ENCODE assay signal across 10 mouse cellular contexts in the genomic region with DNA sequence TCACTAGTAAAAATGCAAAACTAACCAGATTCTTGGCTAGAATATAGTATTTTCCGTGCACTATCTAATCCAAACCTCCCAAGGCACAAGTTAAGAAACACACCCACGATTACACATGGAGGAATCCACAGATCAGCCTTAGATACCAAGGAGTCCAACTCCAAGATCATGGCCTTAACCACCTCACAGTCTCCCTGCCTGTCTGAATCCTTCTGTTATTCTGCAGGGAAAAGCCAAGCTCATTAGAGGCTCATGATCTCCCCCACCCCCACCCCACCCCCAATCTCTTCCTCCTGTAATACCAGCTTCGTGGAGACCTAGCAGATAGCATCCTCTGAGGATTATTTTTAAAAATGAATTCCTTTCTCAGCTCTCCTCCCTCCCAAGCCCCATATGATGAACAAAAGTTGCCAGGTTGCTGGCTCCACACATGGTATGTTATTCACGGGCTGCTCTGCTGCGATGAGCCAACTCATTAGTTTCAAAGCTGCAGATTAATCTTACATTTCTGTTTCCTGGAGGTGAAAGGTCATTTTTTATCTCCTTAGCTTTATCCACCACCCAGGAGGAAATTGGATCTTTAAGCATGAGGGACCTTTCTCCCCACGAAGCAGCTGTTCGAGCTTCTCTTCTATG. TPM values are rescaled to one million over a fixed set of nuclear protein-coding genes. Genes with fewer than 3 reads are reported as not detected.
DNase-seq lines count a peak whose midpoint lies in the region; ATAC-seq and TF ChIP-seq lines count a peak whose summit lies in the region.
"Had no signal": no experiment of that assay in that cellular context is flagged by ENCODE, and none has a peak within 500 bp of the region (broad histone marks: within the 10 kb centered on the region; RNA-seq: fewer than 3 reads in every experiment).

No protein-coding gene starts in this region.

- peak; percentile 35 for DNase-seq in embryo, embryonic 10 days (ENCODE audit: low spot score)
- DNase-seq in embryo, embryonic 10.5 days (ENCODE audit: low spot score) = no peak
- peak; percentile 5 for DNase-seq in kidney, postnatal 0 days (ENCODE audit: low spot score)
- no peak for DNase-seq in kidney, adult 8-10 months
- peak; percentile 11 for DNase-seq in right cerebral cortex, postnatal 25 days
- no peak for DNase-seq in right cerebral cortex, postnatal 14 days
- DNase-seq in retina, postnatal 7 days (ENCODE audit: low read depth, low spot score) = peak; percentile 20
- no peak for DNase-seq in lung, postnatal 4 days

- 0 out of 2 replicates have a peak, but pooled peaks cover 7% of the 10 kb centered on the region for H3K4me1 ChIP-seq in kidney, postnatal 0 days (replicated peaks; ENCODE audit: insufficient read depth, low read length)

- H3K4me2 ChIP-seq in kidney, postnatal 0 days (ENCODE audit: low read length) = no peak overlapping the region
- H3K4me2 ChIP-seq: limb, embryonic 15.5 days had no signal

- H3K27me3 ChIP-seq in kidney, postnatal 0 days (ENCODE audit: insufficient read depth, low read length) = no peaks in the 10 kb centered on the region
- H3K27me3 ChIP-seq: embryonic facial prominence, embryonic 13.5 days; limb, embryonic 15.5 days had no signal

- H3K9me3 ChIP-seq in kidney, postnatal 0 days (replicated peaks; ENCODE audit: low read length) = no peaks in the 10 kb centered on the region
- H3K9me3 ChIP-seq: embryonic facial prominence, embryonic 13.5 days; limb, embryonic 15.5 days had no signal

- no peak overlapping the region for H3K9ac ChIP-seq in kidney, postnatal 0 days (ENCODE audit: low read depth, low read length)
- H3K9ac ChIP-seq: embryonic facial prominence, embryonic 13.5 days; limb, embryonic 15.5 days had no signal

- 8% methylated on average over 7 of the region's 7 CpGs for WGBS in kidney, postnatal 0 days

- no peaks in the 10 kb centered on the region for H3K36me3 ChIP-seq in kidney, postnatal 0 days (ENCODE audit: insufficient read depth, low read length)
- H3K36me3 ChIP-seq: embryonic facial prominence, embryonic 13.5 days; limb, embryonic 15.5 days had no signal

- TF ChIP-seq CTCF in kidney, postnatal 0 days (IDR thresholded peaks at IDR 0.05; ENCODE audit: low read depth) = no peak

- no peak overlapping the region for H3K4me3 ChIP-seq in kidney, postnatal 0 days (replicated peaks; ENCODE audit: low read depth, low read length)
- H3K4me3 ChIP-seq: embryonic facial prominence, embryonic 13.5 days; limb, embryonic 15.5 days had no signal

- ATAC-seq in kidney, postnatal 0 days (replicated peaks; ENCODE audit: low FRiP score, low read depth) = no peak

- no peak overlapping the region for H3K27ac ChIP-seq in kidney, postnatal 0 days
- H3K27ac ChIP-seq: limb, embryonic 15.5 days had no signal

RNA-seq across cellular contexts. Expression of a gene that starts 21.5 kb away (rescaled TPM):
- polyA plus RNA-seq in kidney, postnatal 0 days (2015; fragmentation: Nextera tagmentation; extraction: Ambion mirVana) = 3.3 and 3.4 TPM in 2 replicates

Comparison
In these comparisons a context has a peak if more than half of its experiments do, and no peak if none do; other contexts are left out.
1. DNase-seq: peak in embryo, embryonic 10 days (single experiment), kidney, postnatal 0 days (single experiment), right cerebral cortex, postnatal 25 days (single experiment) and retina, postnatal 7 days (single experiment); none in embryo, embryonic 10.5 days (single experiment), kidney, adult 8-10 months (0 of 2), right cerebral cortex, postnatal 14 days (single experiment) and lung, postnatal 4 days (0 of 2).